Mouse (Mus musculus): Measurements from ENCODE around the gene Mybl2.

- no peak for TF ChIP-seq CTCF (IDR thresholded peaks at IDR 0.05; ENCODE audit: control insufficient read depth, insufficient read depth, low read length)
- TF ChIP-seq POLR2A (IDR thresholded peaks at IDR 0.05; ENCODE audit: borderline replicate concordance, control insufficient read depth, low read depth, low read length) = no peak
Observed at GRCm38 (mm10) chr2:163100551-163100950, 46.1 kb downstream of the Mybl2 start.

All from bone marrow, adult 2 months (tissue).